Mouse (Mus musculus) megakaryocyte progenitor cell, adult 5-6 weeks (primary cell): ENCODE measurements around the gene Fdx1l. TPM values are rescaled to one million over a fixed set of nuclear protein-coding genes. Genes with fewer than 3 reads are reported as not detected.
"Not testable (repeated sequence)": the region's sequence is repeated elsewhere in the genome, so short reads cannot be mapped to it uniquely, and the experiment has no call there.

Experiments used
- ATAC-seq: replicated peaks from 2 replicates; pipeline ENCODE4 v1.8.0; 2016; ENCODE audit warnings: mild to moderate bottlenecking, moderate TSS enrichment, inconsistent platforms; ENCODE audit not compliant: poor library complexity
- total RNA-seq, 2 experiments: library from RNA; stranded (forward) in 1 of 2; stranded (reverse) in 1 of 2; fragments of 157-497, 149-512 nt in 1 of 2; fragments of 200-1000 nt in 1 of 2; gene quantifications; 2 replicates each; pipeline versions ENCODE4 v1.2.3 to v1.2.4; 2015 to 2017

Gene Fdx1l
- total RNA-seq, 2 experiments from 2014 or later: 25.2 to 41.5 TPM

DNA sequence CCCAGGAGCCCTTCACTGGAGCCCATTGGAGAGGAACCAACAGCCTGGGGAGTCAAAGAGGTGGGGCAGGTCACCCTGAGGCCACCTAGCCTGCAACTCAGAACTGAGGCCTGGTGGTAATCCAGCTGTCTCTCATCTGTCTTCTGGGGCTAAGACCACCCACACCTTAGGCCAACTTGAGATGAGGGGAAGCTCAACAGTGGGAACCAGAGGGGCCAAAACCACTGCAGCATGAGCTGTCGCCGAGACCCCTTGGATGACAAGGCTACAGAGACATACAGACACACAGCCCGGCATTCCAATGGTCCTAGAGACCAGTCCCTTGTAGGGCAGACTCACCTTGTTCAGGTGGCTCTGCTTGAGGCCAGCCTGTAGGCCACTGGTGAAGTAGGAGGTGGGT lies 2.2 kb upstream of the Fdx1l start:
- ATAC-seq: no peak

DNA sequence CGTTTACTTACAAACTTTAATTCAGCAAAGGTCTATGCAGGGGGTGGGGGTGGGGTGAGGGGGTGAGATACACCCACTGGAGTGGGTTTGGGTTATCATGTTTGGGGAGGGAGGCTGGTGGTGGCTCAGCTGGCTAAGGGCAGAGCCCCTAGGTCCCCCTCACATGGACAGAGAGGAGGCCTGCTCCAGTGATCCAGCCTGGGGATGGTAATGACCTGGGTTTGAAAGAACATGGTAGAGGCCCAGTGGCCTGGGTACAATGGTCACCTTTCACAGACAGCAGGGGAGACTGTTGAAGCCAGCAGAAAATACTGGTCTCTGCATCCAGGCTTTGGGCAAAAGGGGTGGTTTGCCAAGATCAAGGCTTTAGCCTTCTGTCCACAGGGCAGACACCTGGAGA lies 759 bp upstream of the Fdx1l start:
- no peak for ATAC-seq

DNA sequence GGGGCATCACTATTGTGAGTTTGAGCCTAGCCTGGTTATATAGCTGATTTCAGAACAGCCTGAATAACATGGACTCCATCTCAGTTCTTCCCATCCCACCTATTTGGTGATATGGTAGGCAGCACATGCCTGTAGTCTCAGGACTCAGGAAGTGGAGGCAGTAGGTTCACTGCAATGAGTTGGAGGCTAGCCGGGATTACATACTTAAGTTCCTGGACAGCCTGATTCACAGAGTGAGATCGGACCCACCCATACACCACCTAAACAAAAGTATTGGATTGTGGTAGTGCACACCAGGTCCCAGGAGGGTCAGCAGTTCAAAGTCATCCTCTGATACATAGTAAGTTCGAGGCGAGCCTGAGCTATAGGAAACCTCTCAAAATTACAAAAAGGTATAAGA lies 773 bp downstream of the Fdx1l start:
- ATAC-seq: peak; percentile 6; the same call in 1 of the 2 replicates

- no peak for ATAC-seq
Observed at GRCm38 (mm10) chr9:21067006-21067684, 6.3 kb downstream of the Fdx1l start, which contains the start of gene Zglp1. Gene Zglp1, minus strand, starts transcription at chr9:21067093.

- no peak for ATAC-seq
Observed at GRCm38 (mm10) chr9:21062928-21063327, 10.5 kb downstream of the Fdx1l start.

- ATAC-seq: peak; percentile 98
Observed at GRCm38 (mm10) chr9:21051578-21051977, 21.8 kb downstream of the Fdx1l start.

GRCm38 (mm10) chr9:21045235-21045634 lies 28.2 kb downstream of the Fdx1l start:
- no peak for ATAC-seq

- not testable (repeated sequence) for ATAC-seq
Observed at GRCm38 (mm10) chr9:21044785-21045184, 28.6 kb downstream of the Fdx1l start.

- no peak for ATAC-seq
Observed at GRCm38 (mm10) chr9:21043563-21043962, 29.9 kb downstream of the Fdx1l start.

DNA sequence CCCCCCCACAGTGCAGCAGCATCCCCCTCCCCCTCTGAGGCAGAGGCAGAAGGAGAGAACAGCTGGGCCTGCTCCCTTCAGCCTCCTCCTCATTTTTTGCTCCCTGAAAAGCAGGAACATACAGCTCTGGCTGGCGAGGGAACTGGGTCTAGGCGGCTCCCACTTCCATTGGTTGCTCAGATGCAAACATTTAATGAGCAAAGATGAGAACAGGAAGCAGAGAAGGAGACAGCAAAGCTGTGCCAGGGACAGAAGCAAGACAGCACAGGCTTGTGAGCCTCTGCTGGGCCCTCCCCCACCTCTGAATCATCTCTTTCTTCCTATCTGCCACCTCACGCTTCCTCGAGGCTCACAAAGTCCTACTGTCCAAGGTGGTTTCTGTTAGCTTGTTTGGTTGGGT lies 32.1 kb downstream of the Fdx1l start:
- ATAC-seq: no peak

GRCm38 (mm10) chr9:21039779-21040178 lies 33.6 kb downstream of the Fdx1l start:
- ATAC-seq: peak; percentile 59

- no peak for ATAC-seq
Observed at GRCm38 (mm10) chr9:21037481-21037891, 35.9 kb downstream of the Fdx1l start.

- no peak for ATAC-seq
Observed at GRCm38 (mm10) chr9:21036666-21037065, 36.7 kb downstream of the Fdx1l start.

- ATAC-seq: no peak
Observed at GRCm38 (mm10) chr9:21036161-21036560, 37.3 kb downstream of the Fdx1l start.

DNA sequence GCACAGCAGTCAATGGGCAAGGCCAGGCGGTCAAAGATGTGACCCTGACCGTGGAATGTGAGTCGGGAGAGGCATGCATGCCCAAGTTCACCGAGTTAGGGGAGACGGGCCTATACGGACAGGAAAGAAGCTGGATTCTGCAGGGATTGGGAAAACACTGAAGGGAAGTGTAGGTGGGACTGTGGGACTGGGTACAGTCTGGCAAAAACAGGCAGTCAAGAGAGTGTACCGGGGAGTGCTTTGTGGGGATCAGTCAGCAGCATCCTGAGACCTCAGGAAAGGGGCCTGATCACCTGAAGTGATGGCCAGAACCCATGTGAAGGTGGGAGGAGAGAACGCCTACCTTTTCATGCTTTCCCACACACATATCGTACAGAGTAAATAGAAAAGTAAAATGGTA lies 37.8 kb downstream of the Fdx1l start:
- no peak for ATAC-seq

DNA sequence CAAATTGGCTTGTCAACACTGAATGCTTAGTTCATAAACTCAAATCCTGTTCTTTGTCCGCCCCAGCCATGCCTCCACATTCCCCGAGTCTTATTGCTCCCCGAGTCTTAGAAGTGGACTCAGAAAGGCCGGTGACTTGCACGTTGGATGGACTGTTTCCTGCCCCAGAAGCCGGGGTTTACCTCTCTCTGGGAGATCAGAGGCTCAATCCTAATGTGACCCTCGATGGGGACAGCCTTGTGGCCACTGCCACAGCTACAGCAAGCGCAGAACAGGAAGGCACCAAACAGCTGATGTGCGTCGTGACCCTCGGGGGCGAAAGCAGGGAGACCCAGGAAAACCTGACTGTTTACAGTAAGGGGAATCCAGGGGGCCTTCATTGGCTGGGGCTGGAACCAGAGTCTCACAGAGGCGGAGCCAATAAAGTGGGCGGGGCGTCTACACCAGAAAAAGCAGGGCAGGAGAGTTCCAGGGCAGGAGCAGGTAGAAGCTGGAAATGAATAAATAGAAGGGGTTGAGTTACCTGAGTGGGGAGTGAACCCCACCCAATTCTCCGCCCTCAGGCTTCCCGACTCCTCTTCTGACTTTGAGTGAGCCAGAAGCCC lies 38.8 kb downstream of the Fdx1l start:
- no peak for ATAC-seq

GRCm38 (mm10) chr9:21033136-21033535 lies 40.3 kb downstream of the Fdx1l start:
- ATAC-seq: peak; percentile 38

- ATAC-seq: no peak
Observed at GRCm38 (mm10) chr9:21032491-21032890, 40.9 kb downstream of the Fdx1l start.

- ATAC-seq: no peak
Observed at GRCm38 (mm10) chr9:21031896-21032351, 41.5 kb downstream of the Fdx1l start, which contains the start of gene Icam5. Gene Icam5, plus strand, starts transcription at chr9:21032073.

- ATAC-seq: peak; percentile 15
Observed at GRCm38 (mm10) chr9:21031251-21031895, 42.0 kb downstream of the Fdx1l start.

DNA sequence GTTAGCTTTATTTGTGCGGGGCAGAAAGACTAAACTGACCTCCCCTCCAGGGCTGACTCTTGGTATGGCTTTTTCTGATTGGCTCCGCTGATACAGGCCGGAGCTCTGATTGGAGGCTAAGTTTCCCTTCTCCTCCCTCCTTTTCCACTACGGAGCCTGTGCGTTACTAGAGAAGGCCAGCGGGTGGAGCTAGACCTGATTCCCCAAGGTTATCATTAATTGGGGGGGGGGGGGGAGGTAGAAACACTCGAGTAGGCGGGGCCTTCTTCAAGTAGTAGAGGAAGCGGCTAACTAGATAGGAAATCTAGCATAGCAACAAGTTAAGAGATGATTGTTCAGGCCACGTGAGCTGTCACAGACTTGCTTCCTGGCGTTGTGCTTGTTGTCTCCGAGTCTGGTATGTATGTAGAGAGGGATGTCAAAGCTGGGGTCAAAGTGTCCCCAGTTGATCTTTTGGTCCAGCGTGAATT lies 42.6 kb downstream of the Fdx1l start:
- ATAC-seq: peak; percentile 60
